Mouse (Mus musculus) layer of hippocampus, adult 18-20 months (tissue): ENCODE results near the gene Donson. TPM values are rescaled to one million over a fixed set of nuclear protein-coding genes. Genes with fewer than 3 reads are reported as not detected.

Experiments
- DNase-seq, 2 experiments: peaks; one replicate each; pipeline ENCODE4 v3.0.0; 2022; ENCODE audit warnings: low spot score in 2 of 2
- total RNA-seq, 2 experiments: library from RNA; stranded (reverse); gene quantifications; 2 replicates each; pipeline ENCODE4 v1.2.3; 2021

Gene Donson
- total RNA-seq, 2 experiments from 2014 or later, result 18.5 to 19.7 TPM

DNA sequence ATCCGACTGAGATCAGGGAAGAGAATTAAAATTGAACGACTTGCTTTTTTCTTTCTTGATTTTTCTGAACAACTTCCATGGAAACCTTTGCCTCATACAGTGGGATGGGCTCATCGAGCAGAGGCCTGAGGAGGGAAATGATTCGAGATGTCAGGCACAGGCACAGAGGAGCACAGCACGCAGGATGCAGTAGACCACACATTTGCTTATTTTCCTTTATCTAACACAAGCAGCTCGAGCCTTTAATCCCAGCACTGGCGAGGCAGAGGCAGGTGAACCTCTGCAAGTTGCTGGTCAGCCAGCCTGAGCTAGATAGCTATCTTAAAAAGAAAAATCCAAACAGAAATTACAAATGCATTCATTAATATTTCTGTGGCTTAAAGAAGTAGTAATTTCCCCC is 1.2 kb upstream of the Donson start:
- no peak for DNase-seq

DNA sequence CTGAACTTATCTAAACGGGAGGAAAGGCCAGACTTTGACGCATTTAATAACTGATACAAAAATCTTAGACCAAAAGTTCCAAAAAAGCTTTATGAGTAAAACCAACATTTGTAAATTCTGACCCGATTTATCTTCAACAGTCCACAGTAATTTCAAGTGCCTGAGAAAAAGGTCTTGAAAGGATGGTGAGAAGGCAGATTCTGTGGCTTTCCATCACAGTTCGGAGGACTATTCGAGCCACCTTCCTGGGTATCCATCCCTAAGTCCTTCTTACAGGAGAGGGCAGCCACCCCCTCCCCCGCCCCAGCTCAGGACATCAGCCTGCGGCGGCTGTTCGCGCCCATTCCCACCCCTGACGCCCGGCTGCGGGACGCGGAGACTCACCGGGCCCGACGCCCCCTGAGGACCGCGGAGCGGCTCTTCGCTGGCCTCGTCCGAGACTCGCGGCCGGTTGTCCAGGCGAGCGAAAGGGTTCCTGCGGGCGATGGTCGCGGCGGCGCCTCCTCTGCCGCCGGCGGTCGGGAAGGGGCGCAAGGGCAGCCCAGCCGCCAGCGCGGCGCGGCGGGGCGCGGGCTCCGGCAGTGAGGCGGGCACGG is 449 bp downstream of the Donson start:
- no peak for DNase-seq

DNA sequence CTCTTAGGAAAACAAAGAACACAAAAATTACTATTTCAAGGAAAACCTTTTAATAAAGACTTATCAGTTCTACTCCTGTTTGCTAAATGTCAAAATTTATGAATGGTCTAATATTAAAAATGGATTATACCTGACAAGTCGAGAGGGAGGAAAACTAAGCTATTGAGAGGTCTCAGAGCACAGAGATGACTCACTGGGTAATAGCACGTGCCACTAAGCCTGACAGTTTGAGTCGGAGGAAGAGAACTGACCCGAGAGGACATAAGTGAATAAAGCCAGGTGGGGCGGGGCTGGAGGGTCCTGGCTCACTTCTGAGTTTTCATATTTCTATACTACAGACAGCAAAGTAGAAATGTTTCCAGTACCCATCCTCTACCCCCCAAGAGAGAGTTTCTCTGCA is 2.2 kb downstream of the Donson start:
- no peak for DNase-seq

DNA sequence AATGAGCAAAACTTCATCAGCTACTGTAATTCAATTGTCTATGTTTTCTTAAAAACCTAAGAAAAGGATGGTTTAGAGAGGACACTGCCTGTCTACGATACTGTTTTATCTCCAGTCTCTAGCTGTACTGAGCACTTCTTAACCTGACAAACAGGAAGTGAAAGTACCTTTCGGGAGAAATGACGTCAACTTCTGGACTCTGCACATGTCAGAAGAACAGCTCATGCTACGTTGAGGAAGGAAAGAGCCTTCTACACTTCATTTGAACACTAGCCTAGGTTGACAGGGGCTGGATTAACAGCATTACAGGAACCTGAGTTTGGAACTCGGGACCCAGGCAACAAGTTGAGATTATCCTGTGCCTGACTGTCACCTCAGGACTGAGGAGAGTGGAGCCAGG is 3.0 kb downstream of the Donson start:
- DNase-seq, result no peak

DNA sequence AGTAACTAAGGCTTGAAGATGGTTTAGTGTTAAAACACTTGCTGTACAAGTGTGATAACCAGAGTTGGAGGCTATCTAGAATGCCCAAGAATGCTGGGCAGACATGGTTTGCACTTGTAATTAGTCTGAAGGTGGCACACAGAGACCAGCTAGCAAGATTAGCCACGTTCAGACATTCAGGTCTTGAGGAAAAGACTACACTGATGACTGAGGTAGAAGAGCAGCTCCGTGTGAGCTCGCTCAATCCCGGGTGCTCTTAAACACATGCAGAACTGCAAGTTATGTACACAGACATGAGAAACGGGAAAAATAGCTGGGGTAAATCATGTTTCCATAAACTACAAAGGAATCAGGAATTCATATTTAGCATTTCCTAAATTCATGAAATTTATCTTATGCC is 7.9 kb downstream of the Donson start:
- no peak for DNase-seq

DNA sequence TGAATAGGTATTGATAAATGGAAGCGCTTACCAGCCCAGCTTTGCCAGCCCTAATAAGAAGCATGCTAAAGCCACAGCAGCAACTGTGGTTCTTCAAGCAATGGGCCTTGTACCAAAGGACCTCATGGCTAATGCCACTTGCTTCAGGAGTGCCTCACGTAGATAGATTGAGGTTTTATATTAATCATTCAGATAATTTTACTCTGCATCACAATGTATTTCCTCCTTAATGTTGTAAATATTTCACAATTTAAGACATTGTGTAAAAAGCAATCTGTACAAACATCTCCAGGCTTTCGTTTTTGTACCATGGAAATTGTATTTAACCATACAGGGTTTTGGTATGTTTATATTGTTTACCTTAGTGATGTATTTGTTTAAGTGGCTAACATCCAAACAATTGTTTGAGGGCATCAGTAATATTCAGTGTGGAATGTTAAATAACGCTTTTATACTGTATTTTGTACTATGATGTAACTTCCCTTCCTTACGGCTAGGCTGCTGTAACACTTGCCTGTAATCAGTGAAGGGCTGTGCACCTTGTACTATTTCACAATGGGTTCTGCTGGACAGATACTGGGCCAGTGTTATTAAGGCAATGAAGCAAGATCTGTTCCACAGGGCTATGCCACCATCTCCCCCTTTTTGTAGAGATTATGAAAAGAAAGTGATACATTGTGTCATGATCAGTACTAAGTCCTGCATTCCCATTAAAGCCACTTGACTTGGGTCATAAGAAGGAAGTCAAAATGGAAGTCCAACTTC is 10.2 kb downstream of the Donson start:
- no peak for DNase-seq

DNA sequence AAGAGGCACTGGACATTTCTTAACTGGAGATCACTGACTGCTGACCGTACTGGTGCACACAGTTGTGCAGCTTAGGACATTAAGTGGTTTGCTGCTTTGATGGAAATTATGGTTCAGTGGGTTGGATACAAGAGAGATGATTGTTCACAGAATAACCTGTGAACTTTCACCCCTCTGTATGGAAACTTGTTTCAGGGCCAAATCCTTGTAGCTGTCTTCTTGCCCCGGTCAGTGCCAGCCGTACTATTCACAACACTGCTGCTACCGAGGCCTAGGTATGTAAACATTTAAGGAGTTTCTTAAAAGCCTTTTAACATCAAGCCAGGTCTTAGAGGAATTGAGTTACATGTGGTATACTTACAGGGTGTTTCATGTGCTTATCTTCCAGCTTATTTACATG is 14.1 kb downstream of the Donson start:
- no peak for DNase-seq

DNA sequence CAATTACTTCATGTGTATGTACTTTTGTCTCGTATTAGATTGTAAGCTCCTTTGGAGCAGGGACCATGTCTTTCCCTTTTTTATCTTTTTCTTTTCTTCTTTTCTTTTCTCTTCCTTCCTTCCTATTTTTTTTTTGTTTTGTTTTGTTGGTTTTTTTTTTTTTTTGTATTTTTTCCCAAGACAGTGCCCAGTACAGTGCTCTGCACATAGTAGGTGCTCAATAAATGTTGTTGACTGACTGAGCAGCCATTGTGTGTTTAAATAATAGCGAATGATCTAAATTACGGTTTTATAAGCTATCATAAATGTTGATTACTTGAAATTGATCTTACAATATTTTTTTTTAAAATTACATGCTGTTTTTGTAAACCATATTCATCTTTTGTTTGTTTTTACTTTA is 24.8 kb downstream of the Donson start:
- DNase-seq, result no peak

DNA sequence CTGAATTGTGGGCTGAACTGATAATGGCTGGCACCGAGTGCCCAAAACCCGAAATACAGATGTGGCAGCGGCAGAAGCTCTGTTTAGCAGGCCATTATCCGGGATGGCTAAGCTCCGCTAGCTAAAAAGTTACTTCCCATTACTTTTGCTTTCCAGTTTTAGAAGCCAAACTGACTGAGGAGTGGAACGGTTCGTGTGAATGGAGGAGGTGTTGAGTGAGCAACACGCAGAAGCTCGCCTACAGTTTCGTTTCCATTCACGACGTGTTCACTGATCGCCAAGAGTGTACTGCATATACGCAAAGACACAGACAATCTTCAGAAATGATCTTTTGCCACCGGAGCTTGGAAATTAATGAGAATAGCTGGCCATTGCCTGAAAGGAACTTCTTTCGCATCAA is 26.2 kb downstream of the Donson start:
- DNase-seq, result no peak

DNA sequence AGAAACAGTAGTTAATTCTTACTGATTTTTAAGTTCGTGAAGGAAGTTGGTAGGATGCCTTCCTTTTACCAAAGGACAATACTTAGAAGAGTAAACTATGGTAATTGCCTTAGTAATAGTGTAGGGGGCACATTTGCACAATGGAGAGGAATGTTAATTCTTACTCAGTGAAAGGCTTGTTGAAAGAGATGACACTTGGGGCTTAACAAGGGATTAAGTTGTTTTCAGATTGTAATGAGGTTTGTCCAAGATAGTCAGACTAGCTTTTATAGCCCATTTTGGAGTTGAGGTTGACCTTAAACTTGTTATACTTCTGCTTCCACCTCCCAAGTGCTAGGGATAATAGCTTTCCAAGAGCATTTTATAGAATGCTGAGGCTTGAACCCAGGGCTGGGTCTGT is 27.2 kb downstream of the Donson start:
- no peak for DNase-seq

DNA sequence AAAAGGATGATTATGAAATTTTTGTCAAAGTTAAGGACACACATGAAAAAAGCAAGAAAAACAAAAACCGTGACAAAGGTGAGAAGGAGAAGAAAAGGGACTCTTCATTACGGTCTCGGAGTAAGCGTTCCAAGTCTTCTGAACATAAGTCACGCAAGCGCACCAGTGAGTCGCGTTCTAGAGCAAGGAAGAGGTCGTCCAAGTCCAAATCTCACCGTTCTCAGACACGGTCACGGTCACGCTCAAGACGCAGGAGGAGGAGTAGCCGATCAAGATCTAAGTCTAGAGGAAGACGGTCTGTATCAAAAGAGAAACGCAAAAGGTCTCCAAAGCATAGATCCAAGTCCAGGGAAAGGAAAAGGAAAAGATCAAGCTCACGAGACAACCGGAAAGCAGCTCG is 28.8 kb downstream of the Donson start:
- DNase-seq, result no peak

DNA sequence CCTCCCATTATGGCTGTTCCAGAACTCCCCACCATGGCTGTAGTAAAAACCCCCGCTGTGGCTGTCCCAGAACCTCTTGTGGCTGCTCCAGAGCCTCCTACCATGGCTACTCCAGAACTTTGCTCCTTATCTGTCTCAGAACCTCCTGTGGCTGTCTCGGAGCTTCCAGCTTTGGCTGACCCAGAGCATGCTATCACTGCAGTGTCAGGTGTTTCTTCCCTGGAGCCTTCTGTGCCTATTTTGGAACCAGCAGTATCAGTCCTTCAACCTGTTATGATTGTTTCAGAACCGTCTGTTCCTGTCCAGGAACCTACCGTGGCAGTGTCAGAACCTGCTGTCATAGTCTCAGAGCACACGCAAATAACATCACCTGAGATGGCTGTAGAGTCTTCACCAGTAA is 30.1 kb downstream of the Donson start:
- DNase-seq, result no peak

DNA sequence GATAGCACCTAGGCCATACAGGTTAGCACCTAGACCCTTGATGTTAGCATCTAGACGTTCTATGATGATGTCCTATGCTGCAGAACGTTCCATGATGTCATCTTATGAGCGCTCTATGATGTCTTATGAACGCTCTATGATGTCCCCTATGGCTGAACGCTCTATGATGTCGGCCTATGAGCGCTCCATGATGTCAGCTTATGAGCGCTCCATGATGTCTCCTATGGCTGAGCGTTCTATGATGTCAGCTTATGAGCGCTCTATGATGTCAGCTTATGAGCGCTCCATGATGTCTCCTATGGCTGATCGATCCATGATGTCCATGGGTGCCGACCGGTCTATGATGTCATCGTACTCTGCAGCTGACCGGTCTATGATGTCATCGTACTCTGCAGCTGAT is 31.3 kb downstream of the Donson start:
- no peak for DNase-seq

DNA sequence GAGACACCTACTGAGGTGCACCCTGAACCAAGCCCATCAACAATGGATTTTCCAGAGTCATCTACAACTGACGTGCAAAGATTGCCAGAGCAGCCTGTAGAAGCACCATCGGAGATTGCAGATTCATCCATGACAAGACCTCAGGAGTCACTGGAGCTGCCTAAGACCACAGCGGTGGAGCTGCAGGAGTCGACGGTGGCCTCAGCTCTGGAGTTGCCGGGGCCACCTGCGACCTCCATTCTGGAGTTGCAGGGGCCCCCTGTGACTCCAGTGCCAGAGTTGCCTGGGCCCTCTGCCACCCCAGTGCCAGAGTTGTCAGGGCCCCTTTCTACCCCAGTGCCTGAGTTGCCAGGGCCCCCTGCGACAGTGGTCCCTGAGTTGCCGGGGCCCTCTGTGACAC is 33.3 kb downstream of the Donson start:
- no peak for DNase-seq

DNA sequence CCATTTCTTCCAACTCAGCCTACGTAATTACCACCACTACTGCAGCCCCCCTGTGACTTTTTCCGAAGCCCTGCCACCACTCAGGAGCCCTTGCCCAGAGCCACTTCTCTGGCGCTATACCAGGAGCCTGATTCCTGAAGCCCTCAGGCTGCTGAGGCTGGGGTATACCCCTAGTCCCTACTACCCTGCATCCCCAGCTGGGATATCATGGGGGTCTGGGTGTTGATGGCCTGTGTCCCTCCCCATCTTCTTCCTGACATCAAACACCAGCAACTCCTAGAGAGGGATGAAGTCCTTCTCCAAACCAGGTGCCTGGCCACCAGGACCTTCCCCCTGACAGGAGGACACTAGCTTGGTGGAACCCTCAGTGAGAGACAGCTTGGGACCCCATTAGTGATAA is 36.4 kb downstream of the Donson start:
- DNase-seq, result no peak

DNA sequence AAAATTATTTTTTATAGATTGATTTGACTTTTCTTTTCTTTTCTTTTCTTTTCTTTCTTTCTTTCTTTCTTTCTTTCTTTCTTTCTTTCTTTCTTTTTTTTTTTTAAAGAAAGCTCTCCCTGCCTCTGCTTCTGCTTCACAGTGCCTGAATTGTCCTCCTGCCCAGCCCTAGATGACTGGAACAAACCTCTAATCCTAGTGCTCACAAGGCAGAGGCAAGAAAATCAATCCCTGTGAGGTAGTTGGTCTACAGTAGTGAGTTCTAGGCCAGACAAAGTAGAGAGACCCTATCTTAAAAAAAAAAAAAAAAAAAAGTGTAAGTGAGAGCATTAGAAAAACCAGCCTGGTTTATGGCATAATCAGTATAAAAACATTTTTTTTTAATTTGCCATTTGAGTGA is 38.8 kb downstream of the Donson start:
- no peak for DNase-seq

DNA sequence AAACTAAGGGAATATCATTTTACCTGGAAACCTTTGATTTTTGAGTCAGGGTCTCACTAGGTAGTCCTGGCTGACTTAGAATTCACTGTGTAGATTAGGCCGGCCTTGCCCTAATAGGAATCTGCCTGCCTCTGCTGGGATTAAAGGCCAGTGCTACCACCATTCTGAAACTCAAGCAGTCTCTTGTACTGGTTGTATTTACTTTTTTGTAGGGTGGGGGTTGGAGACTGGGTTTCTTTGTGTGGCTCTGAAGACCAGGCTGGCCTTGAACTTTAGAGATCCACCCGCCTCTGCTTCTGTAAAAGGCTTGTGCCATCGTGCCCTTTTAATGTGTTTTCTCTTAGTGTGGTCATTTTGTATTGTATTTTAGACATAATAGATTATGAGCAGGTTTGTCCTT is 39.3 kb downstream of the Donson start:
- DNase-seq, result no peak

DNA sequence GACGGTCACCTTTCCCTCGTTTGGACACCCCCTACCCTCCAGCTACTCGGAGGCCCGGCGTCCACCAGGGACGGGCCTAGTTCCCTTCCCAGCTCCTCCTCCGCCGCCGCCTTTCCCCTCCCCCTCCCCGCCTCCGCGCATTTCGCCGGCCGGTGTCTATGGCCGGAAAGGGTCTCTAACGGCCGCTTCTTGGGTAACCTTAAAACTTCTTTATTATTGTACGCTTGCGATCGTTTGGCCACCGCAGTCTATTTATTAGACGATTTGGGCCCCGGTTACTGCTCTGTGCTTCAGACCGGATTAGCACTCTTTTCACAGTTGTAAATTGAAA is 40.4 kb downstream of the Donson start:
- DNase-seq, result peak; percentile 63 to 71

DNA sequence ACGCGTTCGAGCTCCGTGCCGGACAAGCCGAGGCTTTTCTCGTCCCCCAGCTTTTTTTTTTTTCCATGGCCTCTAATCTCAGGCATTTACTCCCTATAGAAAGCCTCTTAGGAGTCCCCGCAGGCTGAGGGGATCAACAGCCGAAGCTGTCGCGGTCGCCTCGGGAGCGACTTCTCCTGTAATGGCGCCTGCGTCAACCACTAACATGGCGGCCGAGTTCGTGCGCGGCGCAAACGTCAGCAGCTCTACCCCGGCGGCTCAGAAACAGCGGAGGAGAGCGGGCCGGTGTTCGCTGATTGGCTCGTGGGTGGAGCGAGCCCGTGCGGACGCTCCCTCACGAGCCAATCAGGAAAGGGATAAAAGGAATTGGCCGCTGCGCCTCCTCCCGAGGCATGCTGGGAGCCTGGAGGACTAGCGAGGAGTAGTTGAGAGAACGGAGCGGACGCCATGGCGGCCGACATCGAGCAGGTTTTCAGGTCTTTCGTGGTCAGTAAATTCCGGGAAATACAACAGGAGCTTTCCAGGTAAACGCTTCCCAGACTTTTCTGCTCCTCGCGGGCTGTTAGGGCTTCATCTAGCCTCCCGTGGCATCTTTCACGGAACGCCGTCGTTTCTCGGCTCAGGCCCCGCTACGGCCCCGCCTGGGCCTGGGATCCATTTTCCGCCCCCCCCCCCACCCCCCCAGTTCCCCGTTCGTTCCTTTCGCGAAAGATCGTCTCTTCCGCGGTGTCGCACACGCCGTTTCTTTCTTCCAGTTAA is 40.9 kb downstream of the Donson start, which contains the start of gene Son:
Gene Son (plus strand): TSS at position 46 of the 759 bp plus-strand sequence.
- DNase-seq, result peak; percentile 97 to 98

DNA sequence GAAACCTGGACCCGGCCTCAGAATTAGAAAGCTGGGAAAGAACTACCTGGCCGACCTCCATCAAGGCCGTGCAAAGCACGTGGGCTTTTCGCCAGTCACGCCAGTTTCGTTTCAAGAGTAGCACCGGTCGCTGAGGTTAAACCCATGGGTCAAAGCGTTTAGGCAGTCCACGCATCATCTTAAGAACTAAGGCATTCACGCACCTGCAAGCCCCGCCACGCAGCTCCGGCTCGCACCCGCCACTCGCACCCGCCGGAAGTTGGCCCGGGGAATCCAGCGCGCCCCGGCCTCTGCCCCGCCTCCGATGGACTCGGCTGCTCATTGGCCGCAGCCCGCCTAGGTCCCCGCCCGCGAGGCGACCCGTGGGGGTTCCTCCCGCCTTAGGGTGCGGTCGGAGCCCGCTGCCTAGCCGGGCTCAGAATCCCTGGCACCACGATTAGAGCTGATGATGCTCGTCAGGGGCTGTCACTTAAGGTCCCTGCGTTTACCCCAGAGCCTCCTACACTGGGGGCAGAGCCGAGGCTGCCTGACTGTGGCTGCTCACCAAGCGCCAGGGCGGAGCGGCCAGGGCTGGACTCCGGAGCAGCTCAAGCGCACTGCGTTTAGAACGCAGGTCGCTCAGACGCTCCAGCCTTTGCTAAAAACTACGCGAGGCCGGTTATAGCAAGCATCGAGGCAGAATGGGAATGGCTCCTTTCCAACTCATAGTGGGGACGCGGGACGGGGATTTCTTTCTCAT is 41.7 kb downstream of the Donson start, which contains the start of gene Gart:
Gene Gart (minus strand): TSS at position 272 of the 739 bp plus-strand sequence.
- peak; percentile 93 for DNase-seq

DNA sequence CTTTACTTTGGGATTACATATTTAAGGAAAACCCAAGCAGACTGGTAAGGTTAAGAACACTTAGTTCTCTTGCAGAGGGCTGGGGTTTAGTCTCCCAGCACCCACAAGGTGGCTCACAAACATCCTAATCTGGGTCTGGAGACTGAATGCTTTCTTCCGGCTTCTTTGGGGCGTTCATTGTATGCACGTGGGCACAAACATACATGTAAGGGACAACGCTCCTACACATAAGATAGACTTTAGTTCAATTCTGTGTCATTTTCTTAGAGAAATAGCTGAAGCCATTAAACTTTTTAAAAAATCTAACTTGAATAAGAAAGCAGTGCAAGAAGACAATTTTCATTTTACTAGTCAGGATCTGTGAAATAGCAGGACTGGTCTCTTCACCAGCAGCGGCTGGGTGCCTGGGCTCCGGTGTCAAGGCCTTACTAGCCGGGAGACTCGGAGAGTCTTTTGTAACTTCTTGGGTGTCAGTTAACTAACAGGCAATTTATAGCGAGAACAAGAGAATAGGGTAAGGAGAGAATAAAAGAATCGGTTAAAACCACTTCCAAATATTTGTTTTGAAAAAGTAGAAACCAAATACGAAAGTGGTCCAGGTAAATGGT is 42.5 kb downstream of the Donson start:
- DNase-seq, result no peak
